Comparison of ENCODE assay signal across 9 mouse cellular contexts in genomic region chr10:119803633-119804422, GRCm38 (mm10).
DNase-seq lines count a peak whose midpoint lies in the region; ATAC-seq and TF ChIP-seq lines count a peak whose summit lies in the region.
"Had no signal": no experiment of that assay in that cellular context is flagged by ENCODE, and none has a peak within 500 bp of the region (broad histone marks: within the 10 kb centered on the region; RNA-seq: fewer than 3 reads in every experiment).

No protein-coding gene starts in this region.

- H3K4me2 ChIP-seq in intestine, embryonic 16.5 days (ENCODE audit: low read depth, low read length) = no peak overlapping the region
- H3K4me2 ChIP-seq: liver, embryonic 13.5 days had no signal

- H3K27ac ChIP-seq in kidney, adult 2 months (ENCODE audit: insufficient read depth, low read depth, low read length) = no peak overlapping the region
- no peak overlapping the region for H3K27ac ChIP-seq in intestine, embryonic 16.5 days (ENCODE audit: low read length)
- H3K27ac ChIP-seq in thymus, adult 2 months (ENCODE audit: control insufficient read depth, insufficient read depth, low read length) = no peak overlapping the region
- H3K27ac ChIP-seq: liver, embryonic 13.5 days had no signal

- H3K9ac ChIP-seq in intestine, embryonic 16.5 days (ENCODE audit: low read depth, low read length) = no peak overlapping the region
- H3K9ac ChIP-seq: liver, embryonic 13.5 days had no signal

- no peaks in the 10 kb centered on the region for H3K4me1 ChIP-seq in kidney, adult 2 months (ENCODE audit: control insufficient read depth, insufficient read depth, low read length)
- no peaks in the 10 kb centered on the region for H3K4me1 ChIP-seq in intestine, embryonic 16.5 days (ENCODE audit: control insufficient read depth, insufficient read depth, low read length)
- no peaks in the 10 kb centered on the region for H3K4me1 ChIP-seq in lung, adult 2 months (ENCODE audit: control insufficient read depth, insufficient read depth, low read length)
- H3K4me1 ChIP-seq in thymus, adult 2 months (replicated peaks; ENCODE audit: control insufficient read depth, insufficient read depth, low read length) = no peaks in the 10 kb centered on the region
- H3K4me1 ChIP-seq: liver, embryonic 13.5 days had no signal

- peak; percentile 63 for DNase-seq in kidney, adult 2 months
- DNase-seq in kidney, adult 11 months = no peak
- peak; percentile 74 for DNase-seq in WW6 (ENCODE audit: low read depth, low spot score)
- DNase-seq in fibroblast of lung, adult 2 months (ENCODE audit: low read depth) = peak; percentile 27
- no peak for DNase-seq in lung, adult 2 months
- DNase-seq in retina, adult 2 months (ENCODE audit: low read depth, low spot score) = peak; percentile 54
- no peak for DNase-seq in thymus, adult 2 months
- DNase-seq: liver, embryonic 13.5 days had no signal

- H3K27me3 ChIP-seq in kidney, adult 2 months (replicated peaks; ENCODE audit: control insufficient read depth, insufficient read depth, low read length) = no peaks in the 10 kb centered on the region
- no peaks in the 10 kb centered on the region for H3K27me3 ChIP-seq in intestine, embryonic 16.5 days (replicated peaks; ENCODE audit: control insufficient read depth, insufficient read depth, low read length)
- no peaks in the 10 kb centered on the region for H3K27me3 ChIP-seq in thymus, adult 2 months (ENCODE audit: control insufficient read depth, insufficient read depth, low read length)
- H3K27me3 ChIP-seq: liver, embryonic 13.5 days had no signal

- H3K36me3 ChIP-seq in kidney, adult 2 months (ENCODE audit: control insufficient read depth, insufficient read depth, low read length) = no peaks in the 10 kb centered on the region
- H3K36me3 ChIP-seq in intestine, embryonic 16.5 days (ENCODE audit: control insufficient read depth, insufficient read depth, low read length) = no peaks in the 10 kb centered on the region
- no peaks in the 10 kb centered on the region for H3K36me3 ChIP-seq in thymus, adult 2 months (ENCODE audit: control insufficient read depth, insufficient read depth, low read length)
- H3K36me3 ChIP-seq: liver, embryonic 13.5 days had no signal

- peak; percentile 56 for ATAC-seq in intestine, embryonic 16.5 days

- peak; percentile 42 for TF ChIP-seq CTCF in kidney, adult 2 months (conservative IDR thresholded peaks at IDR 0.05; ENCODE audit: insufficient read depth, insufficient read length, low read depth, low read length)
- peak; percentile 20; the same call in 1 of the 2 replicates for TF ChIP-seq CTCF in lung, adult 2 months (IDR thresholded peaks at IDR 0.05; ENCODE audit: insufficient read depth, low read length)
- TF ChIP-seq CTCF in thymus, adult 2 months (IDR thresholded peaks at IDR 0.05; ENCODE audit: borderline replicate concordance, control insufficient read depth, extremely low read depth, insufficient read depth, low read length, poor library complexity) = no peak

- TF ChIP-seq POLR2A in kidney, adult 2 months (IDR thresholded peaks at IDR 0.05; ENCODE audit: low read depth, low read length) = no peak
- no peak for TF ChIP-seq POLR2A in lung, adult 2 months (IDR thresholded peaks at IDR 0.05; ENCODE audit: borderline replicate concordance, extremely low read depth, low read depth, low read length)
- TF ChIP-seq POLR2A in thymus, adult 2 months (IDR thresholded peaks at IDR 0.05; ENCODE audit: control insufficient read depth, extremely low read depth, insufficient read depth, low read length, poor library complexity) = no peak

- 53% methylated on average over 13 of the region's 13 CpGs for WGBS in kidney, adult 2 months
- WGBS in intestine, embryonic 16.5 days = 57% methylated on average over 13 of the region's 13 CpGs
- 53% methylated on average over 13 of the region's 13 CpGs for WGBS in lung, adult 2 months
- WGBS in thymus, adult 2 months = 60% methylated on average over 13 of the region's 13 CpGs

- H3K4me3 ChIP-seq in kidney, adult 2 months (ENCODE audit: insufficient read depth, low read depth, low read length) = no peak overlapping the region
- no peak overlapping the region for H3K4me3 ChIP-seq in intestine, embryonic 16.5 days (ENCODE audit: low read length)
- no peak overlapping the region for H3K4me3 ChIP-seq in lung, adult 2 months (replicated peaks; ENCODE audit: extremely low read depth, low read depth, low read length)
- no peak overlapping the region for H3K4me3 ChIP-seq in thymus, adult 2 months (ENCODE audit: control insufficient read depth, insufficient read depth, low read length)
- H3K4me3 ChIP-seq: liver, embryonic 13.5 days had no signal

- H3K9me3 ChIP-seq in intestine, embryonic 16.5 days (ENCODE audit: control insufficient read depth, low read length) = no peaks in the 10 kb centered on the region

Comparison
In these comparisons a context has a peak if more than half of its experiments do, and no peak if none do; other contexts are left out.
1. DNase-seq: peak in kidney, adult 2 months (single experiment), WW6 (single experiment), fibroblast of lung, adult 2 months (single experiment) and retina, adult 2 months (single experiment); none in kidney, adult 11 months (single experiment), lung, adult 2 months (single experiment) and thymus, adult 2 months (single experiment).